Mouse (Mus musculus) kidney, adult 18-20 months (tissue): Measurements from ENCODE around the gene Ptgir.

Experiments
- DNase-seq: peaks from one replicate; pipeline ENCODE4 v3.0.0; 2021

Gene Ptgir

GRCm38 (mm10) chr7:16892352-16892730, 13.9 kb upstream of the Ptgir start:
- no peak for DNase-seq

DNA sequence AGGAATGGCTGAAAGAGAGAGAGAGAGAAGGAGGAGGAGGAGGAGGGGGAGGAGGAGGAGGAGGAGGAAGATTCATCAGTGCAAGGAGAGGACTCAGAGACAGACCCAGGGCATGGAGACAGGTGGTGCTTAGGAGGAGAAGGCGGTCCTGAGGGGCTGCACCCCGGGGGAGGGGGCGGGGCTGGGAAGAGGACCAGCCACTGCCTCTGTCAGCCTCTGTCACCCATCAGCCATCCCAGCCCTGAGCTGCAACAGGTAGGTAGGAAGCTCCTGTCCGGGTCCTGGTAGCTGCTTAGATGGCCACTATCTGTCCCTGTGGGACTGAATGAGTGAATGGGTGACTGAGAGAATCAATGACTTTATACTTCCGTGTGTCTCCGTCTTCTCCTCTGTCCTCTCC, 12.7 kb upstream of the Ptgir start:
- no peak for DNase-seq

DNA sequence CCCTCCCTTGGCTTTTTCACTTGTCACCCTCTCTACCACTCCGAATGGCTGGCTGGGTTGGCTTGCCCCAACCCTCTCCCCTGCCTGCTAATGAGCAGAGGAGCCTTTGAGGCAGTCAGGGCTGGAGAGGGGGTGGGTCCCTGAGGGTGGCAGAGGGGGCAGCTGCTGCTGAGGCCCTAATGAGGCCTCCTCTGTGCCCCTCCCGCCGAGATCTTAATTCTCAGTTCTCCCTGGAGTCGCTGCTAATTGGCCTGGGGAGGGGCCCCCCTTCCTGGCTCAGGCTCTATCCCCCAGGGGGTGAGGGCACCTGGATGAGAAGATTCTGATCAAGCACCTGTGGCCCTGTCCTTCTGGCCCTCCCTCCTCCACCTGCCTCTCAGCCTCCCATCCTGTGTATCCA, 12.0 kb upstream of the Ptgir start:
- no peak for DNase-seq

- DNase-seq = peak; percentile 76
Observed at GRCm38 (mm10) chr7:16895000-16895399, 11.3 kb upstream of the Ptgir start.

GRCm38 (mm10) chr7:16895511-16895910, 10.8 kb upstream of the Ptgir start:
- DNase-seq = no peak

DNA sequence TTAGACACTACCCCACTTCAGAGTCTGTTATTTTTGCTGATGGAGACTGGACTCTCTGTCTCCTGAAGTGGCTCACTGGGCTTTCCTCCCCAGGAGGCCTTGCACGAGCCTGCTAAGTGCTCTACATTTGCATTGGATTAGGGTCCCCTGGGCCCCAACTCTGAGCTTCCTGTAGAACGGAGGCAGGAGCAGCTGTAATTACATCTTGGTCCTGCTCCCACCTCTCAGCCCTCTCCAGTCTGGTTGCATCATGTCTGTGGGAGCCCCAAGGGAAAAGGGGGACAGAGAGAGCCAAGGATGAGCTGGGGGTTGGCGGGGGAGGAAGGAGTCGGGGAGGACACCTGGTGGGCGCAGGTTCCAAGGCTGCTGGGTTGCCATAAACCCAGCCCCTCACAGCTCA, 5.8 kb upstream of the Ptgir start:
- DNase-seq = no peak

DNA sequence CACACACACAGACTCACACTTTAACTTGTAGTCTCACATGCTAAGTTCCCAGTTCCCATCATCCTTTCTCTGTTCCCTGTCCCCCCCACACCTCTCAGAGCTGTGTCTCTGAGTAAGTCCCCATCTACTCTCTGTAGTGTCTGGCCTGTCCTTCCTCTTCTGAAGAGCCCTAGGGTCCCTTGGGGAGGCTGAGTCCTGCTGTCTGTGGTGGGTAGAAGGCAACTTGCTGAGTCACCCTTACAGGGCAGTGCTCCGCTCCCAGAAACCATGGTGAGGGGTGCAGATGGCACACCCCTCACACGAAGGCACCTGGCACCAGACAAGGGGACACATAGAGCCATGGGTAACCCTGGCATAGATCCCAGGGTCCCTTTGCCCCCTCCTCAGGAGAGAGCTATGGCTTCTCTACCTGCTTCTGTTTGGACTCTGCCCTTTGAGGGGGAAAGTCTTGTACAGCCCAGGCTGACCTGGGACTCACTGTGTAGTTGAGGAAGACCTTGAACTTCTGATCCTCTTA, 2.8 kb upstream of the Ptgir start:
- no peak for DNase-seq

DNA sequence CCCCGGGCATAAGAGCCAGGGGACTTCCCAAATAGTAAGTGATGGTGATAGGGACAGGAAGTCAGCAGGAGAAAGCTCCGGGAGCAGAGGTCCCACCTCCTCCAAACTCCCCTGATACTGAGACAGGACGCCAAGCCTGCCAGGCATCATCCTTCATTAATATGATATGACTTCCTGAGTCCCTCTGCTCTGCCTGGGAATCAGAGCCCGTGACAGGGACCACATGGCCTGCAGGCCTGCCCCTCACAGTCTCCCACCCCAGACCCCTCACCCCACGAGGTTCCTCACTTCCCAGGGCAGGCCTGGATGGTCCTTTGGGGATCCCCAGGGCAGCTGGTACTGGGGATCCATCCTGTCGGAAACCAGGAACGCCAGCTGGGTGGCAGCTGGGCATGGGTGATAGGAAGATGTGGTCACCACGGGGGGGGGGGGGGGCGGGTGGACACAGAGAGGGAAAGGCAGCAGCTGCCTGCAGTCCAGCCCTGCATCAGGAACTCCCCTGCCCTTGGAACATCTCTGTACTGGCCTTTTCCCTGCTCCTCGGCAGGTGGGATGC, 2.1 kb upstream of the Ptgir start:
- DNase-seq = no peak

GRCm38 (mm10) chr7:16905491-16906021, 734 bp upstream of the Ptgir start:
- peak; percentile 35 for DNase-seq

DNA sequence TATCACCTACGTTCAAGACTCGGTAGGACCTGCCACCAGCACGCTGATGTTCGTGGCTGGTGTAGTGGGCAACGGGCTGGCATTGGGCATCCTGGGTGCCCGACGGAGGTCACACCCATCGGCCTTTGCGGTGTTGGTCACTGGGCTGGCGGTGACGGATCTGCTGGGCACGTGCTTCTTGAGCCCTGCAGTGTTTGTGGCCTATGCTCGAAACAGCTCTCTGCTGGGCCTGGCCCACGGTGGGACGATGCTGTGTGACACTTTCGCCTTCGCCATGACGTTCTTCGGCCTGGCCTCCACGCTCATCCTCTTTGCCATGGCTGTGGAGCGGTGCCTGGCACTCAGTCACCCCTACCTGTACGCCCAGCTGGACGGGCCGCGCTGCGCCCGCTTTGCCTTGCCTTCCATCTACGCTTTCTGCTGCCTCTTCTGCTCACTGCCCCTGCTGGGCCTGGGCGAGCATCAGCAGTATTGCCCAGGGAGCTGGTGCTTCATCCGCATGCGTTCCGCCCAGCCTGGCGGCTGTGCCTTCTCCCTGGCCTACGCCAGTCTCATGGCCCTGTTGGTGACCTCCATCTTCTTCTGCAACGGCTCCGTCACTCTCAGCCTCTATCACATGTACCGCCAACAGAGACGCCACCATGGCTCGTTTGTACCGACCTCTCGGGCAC, 734 bp downstream of the Ptgir start:
- DNase-seq = no peak

GRCm38 (mm10) chr7:16907842-16908241, 1.6 kb downstream of the Ptgir start:
- no peak for DNase-seq

- DNase-seq = no peak
Observed at GRCm38 (mm10) chr7:16908367-16908766, 2.1 kb downstream of the Ptgir start.

DNA sequence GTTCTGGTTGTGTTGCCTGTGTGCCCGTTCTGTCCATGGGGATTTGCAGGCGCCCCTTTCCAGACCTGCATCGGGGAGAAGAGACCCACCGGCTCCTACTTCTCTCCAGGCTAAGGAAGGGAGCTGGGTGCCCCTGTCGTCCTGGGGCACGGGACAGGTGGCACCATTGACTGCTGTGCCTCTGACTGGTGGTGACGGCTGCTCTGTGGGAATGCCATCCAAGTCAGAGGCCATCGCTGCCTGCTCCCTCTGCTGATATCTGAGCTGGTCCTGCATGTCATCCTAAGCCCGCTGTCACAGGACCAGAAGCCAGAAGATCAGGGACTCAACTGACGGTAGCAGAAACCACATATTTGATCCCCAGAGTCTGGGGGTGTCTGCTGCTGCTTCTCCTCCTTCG, 2.6 kb downstream of the Ptgir start:
- DNase-seq = no peak

GRCm38 (mm10) chr7:16909909-16910308, 3.6 kb downstream of the Ptgir start:
- DNase-seq = no peak

DNA sequence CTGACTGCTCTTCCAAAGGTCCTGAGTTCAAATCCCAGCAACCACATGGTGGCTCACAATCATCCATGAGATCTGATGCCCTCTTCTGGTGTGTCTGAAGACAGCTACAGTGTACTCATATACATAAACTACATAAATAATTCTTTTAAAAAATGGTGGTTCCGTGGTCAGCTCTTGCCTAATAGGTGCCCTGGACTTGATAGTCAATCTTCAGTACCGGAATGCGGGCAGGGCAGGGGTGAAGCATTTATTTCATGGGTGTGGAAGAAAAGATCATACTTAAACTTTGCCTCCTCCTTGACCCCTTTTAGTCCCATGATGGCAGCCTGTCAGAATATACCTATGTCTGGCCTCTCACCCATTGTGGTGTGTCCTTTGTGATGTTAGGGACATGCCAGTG, 5.6 kb downstream of the Ptgir start:
- no peak for DNase-seq

DNA sequence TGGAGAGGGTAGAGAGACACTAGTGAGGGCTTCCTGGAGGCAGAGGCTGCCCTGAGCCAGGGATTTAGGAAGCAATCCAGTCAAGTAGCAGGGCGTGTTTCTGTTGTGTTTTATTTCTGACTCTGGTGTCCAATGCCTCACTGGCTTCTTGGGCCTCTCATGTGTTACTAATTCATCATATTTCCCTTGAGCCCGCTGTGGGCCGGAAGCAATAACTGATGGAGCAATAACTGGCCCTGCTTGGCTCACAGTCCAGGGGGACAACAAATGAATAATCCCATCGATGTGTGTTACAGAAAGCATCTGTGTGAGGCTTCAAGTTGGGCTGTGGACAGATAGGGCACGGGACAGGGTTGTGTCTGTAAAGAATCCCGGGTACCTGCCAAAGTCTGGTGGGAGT, 6.1 kb downstream of the Ptgir start:
- no peak for DNase-seq

DNA sequence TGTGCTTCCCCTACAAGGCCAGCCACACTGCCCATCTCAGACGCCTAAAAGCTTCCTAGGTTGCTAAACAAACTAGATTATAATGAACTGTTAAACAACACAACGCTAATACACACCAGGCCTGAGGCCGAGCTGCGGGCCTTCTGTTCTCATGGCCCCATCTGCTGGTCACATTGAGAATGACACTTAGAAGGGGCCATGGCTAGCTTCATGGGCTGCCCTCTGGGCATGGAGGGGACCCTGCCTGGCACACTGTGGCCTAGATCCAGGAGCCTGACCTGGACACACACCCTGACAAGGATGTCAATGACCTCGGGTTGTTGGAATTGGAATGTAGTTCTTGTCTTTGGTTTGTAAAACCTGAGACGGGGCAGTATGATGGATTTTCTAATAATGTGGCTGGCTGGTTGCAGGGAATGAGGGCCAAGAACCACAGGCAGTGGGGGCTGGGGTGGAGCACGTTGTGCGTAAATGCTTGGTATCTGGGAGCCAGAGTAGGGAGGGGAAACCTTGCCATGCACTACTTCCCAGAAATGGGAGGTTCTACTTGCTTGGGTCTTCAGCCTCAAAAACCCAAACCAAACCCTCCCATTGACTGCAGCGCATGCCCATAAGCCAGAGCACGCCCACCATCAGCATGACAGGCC, 7.6 kb downstream of the Ptgir start:
- peak; percentile 77 for DNase-seq

DNA sequence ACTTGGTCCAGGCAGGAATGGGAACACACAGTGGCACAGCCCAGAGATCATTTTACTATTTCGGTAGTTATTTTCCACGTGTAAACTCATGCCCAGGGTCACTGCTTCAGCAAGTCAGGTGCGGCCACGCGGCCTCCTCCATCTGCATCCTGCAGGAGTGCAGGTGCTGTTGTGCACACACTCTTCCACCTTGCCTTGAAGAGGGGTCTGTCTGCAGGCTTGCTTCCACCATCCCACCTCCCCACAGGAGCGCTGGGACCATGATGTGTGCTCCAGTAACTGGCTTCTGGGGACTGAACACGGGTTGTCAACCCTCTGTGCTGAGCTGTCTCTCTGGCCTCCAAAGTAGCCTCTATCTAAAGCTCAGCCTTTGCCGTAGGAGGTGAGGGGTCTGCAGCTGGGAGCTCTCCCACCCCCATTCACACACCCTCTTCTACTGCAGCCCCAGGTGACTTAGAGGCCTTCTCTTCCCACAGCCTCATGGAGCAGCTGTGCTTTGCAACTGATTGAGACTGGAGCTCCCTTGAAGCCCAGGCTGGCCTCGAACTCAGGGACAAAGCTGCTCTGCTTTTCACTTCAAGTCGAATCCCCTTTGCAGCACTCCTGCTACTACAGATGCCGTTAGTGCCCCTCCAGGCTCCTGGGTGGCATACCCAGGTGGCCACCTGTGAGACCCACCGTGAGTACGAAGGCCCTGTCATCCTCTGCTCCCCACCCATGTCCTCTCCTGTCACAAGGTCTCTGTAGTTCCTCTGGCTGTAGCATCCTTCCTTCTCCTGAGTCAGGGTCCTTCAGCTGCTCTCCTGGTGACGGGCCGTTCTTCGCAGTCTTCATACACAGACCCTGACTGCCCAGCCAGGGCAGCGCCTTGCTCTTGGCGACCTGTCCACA, 8.4 kb downstream of the Ptgir start:
- DNase-seq = no peak

- no peak for DNase-seq
Observed at GRCm38 (mm10) chr7:16915461-16916340, 9.4 kb downstream of the Ptgir start.

DNA sequence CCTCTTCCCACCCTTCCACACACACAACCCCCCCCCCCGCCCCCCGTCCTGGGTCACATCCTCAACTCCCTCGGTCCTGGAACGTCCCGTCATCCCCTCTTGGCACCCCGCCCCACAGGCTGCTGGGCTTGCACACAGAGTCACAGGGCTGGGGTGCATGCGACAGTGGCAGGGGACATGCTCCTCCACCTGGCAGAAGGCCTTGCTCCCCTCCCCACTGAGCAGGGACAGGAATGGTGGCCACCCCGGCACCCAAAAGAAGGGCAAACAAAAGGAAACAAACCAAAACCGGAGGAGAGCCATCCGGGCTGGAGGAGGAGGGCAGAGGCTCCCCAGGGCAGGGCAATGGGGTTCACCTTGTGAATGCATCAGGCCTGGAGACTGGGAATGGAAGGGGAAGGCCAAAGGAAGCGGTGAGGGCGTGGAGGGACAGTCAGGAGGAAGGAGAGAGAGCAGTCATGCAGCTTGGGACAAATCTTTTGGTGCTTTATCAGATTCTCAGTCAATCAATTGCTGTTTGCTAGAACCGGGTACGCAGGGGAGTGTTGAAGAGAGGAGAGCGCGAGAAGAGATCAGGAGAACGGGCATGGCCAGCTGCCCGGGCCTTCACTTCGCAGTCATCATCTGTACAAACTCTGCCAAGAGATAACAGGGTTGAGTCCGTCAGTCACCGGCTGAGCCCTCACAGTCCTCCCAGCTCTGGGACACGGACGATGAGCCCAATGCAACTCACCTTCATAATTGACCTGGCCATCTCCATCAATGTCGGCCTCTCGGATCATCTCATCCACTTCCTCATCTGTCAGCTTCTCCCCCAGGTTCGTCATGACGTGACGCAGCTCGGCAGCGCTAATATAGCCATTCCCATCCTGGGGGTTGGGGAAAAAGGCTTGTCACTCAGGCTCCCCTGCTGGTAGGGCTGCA, 10.3 kb downstream of the Ptgir start:
- no peak for DNase-seq

DNA sequence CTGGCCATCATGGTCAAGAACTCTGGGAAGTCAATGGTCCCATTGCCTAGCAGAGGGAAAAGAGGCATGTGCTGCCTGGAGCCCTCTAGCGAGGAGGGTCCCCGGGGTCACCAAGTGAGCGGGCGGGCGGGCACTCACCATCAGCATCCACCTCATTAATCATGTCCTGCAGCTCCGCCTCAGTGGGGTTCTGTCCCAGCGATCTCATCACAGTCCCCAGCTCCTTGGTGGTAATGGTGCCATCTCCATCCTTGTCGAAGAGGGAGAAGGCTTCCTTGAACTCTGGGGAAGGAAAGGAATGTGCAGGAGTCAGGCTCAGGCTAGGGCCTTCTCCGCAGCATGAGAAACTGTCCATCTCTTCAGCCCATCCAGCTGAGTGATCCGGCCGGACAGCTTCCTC, 11.2 kb downstream of the Ptgir start:
- no peak for DNase-seq
